Mouse (Mus musculus) layer of hippocampus, postnatal 14 days (tissue): ENCODE measurements around the gene Ncaph. TPM values are rescaled to one million over a fixed set of nuclear protein-coding genes. Genes with fewer than 3 reads are reported as not detected.
"Not testable (repeated sequence)": the region's sequence is repeated elsewhere in the genome, so short reads cannot be mapped to it uniquely, and the experiment has no call there.

Experiments
- DNase-seq, 2 experiments: peaks; one replicate each; pipeline ENCODE4 v3.0.0; 2021 to 2022; ENCODE audit warnings: low spot score in 2 of 2, mixed read lengths in 1 of 2
- total RNA-seq, 2 experiments: library from RNA; stranded (reverse); gene quantifications; 2 replicates each; pipeline ENCODE4 v1.2.3; 2021

The Ncaph gene
- total RNA-seq, 2 experiments from 2014 or later, result 4.5 to 5.6 TPM

DNA sequence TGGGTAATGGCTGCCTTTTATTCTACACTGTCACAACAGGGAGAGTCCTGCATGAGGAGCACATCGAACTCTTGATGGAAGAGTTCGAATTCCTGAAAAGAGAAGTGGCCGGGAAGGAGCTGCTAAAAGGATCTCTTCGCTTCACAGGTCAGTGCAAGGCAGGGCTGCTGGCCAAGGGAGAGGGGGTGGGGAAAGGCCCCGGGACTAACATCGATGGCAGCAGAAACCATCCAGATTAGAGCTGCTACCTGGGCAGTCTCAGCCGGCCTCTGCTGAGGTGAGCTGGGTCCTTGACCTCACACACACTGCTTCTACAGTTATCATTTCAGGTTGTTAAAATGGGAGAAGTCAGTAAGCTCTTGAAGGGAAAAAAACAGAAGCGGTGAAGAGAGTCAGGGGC is 41.8 kb downstream of the Ncaph start:
- no peak for DNase-seq

DNA sequence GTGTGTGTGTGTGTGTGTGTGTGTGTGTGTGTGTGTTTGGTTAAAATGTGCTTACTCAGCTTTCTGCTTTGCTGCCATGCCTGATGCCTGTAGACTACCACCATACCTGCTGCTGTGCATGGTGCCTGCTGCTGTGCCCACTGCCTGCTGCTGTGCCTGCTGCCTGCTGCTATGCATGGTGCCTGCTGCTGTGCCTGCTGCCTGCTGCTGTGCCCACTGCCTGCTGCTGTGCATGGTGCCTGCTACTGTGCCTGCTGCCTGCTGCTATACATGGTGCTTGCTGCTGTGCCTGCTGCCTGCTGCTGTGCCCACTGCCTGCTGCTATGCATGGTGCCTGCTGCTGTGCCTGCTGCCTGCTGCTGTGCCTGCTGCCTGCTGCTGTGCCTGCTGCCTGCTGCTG is 43.6 kb downstream of the Ncaph start:
- not testable (repeated sequence) for DNase-seq

DNA sequence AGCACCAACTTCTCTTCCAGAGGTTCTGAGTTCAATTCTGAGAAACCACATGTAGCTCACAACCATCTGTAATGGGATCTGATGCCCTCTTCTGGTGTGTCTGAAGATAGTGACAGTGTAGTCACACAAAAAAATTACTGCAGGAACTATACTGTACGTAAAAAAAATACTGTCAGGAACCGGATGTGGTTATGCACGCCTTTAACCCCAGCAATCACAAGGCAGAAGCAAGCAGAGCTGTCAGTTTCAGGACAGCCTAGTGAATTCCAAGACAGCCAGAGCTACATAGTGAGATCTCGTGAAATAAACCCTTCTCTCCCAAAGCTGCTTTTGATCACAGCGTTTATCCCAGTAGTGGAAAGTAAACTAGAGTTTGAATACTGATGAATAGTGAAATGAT is 47.5 kb downstream of the Ncaph start:
- DNase-seq, result no peak

DNA sequence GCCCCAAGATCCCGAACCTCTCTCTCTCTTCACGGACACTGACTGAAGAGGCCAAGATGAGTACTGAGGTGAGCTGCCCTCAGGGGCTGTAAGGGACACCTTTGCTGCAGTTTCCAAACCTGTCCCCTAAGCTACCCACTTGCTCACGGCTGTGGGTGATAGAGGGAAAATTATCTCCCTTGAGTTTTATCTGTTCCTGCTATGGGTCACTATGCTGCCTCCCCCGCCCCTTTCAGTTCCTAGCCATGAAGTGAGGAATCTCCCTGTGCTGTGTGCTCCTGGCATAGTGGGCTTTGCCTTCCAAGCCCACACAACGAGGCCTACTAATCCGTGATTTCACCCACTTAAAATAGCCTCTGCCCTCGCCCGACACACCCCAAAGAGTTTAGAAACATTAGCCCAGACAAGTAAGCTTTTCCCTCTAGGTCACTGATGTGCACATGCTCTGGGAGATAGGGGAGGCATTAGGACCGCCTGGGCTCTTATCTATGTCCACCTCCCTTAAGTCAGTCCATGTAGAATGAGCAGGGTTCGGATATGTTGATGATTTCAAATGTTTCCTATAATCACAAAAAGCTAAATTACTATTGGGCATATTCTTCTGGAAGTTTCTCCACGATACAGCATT is 53.0 kb downstream of the Ncaph start:
- no peak for DNase-seq

DNA sequence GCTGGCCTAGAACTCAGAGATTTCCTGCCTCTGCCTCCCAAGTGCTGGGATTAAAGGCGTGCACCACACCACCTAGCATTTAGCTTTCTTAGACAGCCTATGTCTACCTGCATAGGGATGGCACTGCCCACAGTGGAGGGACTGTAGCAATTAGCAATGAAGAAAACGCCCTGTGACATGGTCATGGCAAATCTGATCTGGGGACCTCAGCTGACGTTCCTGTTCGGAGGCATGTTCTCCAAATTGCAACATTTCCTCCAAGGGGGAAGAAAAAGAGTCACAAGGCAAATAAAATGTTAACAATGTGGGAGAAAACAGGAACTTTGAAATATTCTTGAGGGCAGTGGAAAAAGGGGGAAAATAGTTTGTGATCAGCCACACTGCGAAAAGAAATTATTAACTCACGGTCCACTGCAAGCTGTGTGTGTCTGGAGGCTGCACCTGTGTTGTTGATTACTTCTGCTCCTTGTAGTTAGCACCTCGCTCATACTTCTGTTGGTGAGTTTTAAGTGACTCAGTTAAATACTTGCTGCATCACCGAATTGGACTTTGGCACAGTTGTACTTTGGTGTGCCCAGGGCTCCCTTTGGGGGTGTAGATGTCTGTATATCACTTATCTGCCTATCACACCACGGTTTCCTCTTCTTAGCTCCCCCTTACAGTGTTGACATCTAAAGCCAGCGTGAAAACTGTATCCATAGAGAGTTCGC is 53.7 kb downstream of the Ncaph start:
- no peak for DNase-seq

DNA sequence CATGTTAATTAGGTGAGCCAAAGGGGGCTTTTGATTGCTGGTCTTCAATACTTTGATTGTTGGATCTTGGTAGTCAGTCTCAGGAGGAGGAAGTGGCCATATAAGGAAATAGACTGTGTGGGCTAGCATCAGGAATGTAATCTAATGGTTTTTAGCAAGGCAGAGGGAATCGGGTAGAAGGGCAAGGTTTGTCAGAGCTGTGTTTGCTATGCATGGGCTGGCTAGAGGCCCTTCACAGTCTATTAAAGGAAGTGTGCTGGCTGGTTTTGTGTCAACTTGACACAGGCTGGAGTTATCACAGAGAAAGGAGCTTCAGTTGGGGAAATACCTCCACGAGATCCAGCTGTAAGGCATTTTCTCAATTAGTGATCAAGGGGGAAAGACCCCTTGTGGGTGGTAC is 54.7 kb downstream of the Ncaph start:
- not testable (repeated sequence) for DNase-seq

DNA sequence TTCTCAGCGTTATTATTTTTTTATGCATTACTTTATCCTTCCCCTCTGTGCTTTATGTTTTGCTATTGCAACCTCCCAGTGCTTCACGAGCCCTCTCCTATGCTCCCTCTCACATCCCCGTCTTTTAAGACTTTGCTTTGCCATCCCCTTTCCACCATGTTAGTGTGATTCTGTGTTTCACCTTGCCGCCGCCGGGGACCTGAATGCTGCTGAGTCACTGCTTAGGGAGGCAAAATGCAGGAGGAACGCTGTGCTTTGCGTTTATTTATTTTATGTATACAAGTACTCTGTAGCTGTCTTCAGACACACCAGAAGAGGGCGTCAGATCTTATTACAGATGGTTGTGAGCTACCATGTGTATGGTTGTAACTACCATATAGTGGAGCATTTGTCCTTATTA is 56.1 kb downstream of the Ncaph start:
- DNase-seq, result no peak

DNA sequence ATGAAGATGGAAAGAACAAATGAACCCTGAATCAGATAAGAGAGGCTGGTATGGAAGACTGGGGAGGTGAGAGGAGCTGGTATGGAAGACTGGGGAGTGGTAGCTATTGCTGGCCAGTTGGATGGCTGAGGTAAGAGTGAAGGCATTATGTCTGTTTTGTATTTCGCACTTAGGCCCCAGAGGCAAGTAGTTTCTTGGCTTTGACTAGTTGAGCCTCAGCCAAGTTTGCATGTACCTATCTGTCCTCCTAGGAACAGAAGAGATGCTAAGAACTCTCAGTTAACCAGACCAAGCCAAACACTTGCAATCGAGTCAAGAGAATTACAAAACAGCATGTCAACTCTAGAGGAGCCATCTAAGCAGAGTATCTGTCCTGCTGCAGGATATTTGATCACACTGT is 59.6 kb downstream of the Ncaph start:
- DNase-seq, result no peak

DNA sequence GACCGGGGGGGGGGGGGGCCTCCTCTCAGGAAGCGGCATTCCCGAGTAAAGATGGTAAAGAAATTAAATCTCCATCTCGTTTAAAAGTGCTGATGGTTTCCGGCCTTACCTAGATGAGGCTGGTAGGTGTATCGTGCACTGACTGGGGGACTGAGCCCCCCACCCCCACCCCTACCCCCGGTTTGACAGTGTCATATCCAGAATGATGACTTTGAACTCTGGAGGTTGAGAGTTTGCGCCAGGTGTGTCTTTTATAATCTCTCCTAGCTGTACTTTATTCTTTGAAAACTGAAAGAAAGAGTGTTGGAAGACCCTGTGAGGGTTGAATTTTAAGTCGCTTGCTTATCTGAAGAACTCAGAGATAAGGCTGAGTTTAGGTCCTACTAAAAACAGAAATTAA is 62.9 kb downstream of the Ncaph start:
- DNase-seq, result no peak

DNA sequence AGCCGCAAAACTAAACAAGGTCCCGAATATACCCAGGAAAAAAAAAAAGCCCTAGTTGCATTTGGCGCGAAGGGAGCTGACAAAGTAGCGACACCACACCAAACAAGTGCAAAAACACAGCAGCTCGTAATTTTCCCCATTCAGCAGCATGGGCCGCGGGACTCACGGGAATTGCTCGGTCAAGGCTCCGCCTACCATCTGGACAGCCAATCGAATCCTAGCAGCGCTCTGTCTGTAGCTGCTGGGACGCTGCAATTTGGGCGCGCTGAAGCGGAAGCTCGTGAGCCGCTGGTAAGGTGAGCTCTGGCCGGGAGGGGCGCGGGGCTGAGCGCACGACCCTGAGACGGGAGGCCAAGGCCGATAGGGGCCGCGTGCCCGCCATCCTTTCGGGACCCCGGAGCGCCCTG is 63.3 kb downstream of the Ncaph start, which contains the start of gene Blvra:
Gene Blvra, plus strand, starts transcription at position 231 of the 407 bp plus-strand sequence.
- DNase-seq, result peak; percentile 71 to 89

DNA sequence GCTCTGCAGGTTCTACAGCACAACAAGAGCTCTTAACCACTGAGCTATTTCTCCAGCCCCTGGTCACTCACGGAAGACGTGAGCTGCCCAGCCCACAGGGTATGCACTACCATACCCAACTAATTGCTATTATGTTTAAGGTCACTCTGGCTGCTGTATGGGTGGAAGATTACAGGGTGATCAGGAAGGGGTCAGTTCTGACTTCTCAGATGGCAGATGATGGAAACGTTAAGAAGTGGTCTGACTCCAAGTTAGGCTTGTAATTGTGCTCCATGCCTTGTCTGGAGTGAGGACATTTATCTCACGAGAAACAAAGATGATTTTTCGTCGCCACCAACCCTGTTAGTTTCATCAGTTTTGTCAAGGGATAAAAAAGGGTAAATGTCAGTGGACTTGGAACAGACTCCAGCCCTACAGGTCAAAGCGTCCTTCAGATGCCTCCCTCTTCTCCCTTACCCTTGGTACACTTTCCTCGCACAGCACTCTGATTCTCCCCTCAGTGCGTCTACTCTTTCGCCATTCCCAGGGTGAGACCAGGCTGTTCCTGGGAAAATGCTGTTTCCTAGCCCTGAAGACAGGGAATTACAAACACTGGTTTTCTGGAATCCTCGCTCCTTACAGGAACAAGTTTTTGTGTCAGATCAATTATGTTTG is 63.8 kb downstream of the Ncaph start:
- DNase-seq, result no peak

DNA sequence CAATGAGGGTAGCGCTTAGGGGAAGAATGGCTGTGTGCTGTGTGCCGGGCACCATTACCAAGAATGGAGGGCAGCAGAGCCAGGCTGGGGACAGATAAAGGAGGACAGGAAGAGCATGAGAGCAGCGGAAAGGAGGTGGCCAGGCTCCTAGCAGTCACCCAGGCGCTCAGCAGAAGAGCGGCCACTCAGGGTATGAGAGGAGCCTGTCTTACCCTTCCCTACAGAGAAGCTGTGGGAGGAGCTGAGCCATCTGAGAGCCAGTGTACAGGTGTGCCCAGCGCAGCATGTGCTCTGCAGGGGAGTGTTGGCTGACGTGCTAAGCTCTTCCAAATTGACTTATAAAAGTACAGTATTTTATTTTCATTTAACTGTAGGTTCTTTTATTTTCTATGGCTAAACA is 64.9 kb downstream of the Ncaph start:
- DNase-seq, result no peak

DNA sequence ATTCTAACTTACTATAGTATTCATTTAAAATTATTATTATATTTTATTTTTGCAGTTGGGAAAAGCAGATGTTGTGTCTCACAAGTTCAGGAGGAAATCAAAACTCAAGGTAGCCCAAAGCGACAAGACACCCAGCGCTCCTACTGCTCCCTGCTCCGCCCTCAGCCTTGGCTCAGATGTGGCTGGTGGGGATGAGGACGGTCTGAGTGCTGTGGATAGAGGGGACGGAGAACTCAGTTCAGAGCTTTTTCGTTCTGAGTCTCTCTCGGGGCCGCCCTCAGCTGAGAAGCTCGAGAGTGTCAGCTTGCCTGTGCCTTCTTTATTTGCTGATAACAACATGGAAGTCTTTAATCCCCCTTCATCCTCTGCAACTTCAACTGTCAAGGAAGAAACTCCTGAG is 72.3 kb downstream of the Ncaph start:
- no peak for DNase-seq

Other genes starting within 250 kb of the Ncaph start
- 10 to 100 TPM; 31.6 to 32.7 TPM for gene Sppl2a, start 200.7 kb downstream of the Ncaph start, total RNA-seq
- gene Ap4e1, start 125.2 kb downstream of the Ncaph start, total RNA-seq, result 10 to 100 TPM; 12.1 to 14.3 TPM
- 10 to 100 TPM; 16.3 to 19.1 TPM for gene Blvra, start 63.3 kb downstream of the Ncaph start, total RNA-seq
- 1 to 10 TPM; 3.3 to 7.1 TPM for gene Itpripl1, start 9.5 kb upstream of the Ncaph start, total RNA-seq
- under 1 TPM; 0.74 to 0.97 TPM for gene 1810024B03Rik, start 74.3 kb upstream of the Ncaph start, total RNA-seq
- gene Snrnp200, start 74.4 kb upstream of the Ncaph start, total RNA-seq, result 10 to 100 TPM; 77.5 to 79.7 TPM
- gene Ciao1, start 113.9 kb upstream of the Ncaph start, total RNA-seq, result 10 to 100 TPM; 62.2 to 68.6 TPM
- 100 to 1,000 TPM in 1 of 2 experiments, 10 to 100 TPM in 1; 96.3 to 101 TPM for gene Tmem127, start 114.0 kb upstream of the Ncaph start, total RNA-seq
- gene Stard7, start 136.3 kb upstream of the Ncaph start, total RNA-seq, result 100 to 1,000 TPM; 148 to 149 TPM
- gene Dusp2, start 202.2 kb upstream of the Ncaph start, total RNA-seq, result 1 to 10 TPM; 2.0 to 3.9 TPM
- gene Astl, start 204.7 kb upstream of the Ncaph start, total RNA-seq, result not detected
- gene Adra2b, start 229.3 kb upstream of the Ncaph start, total RNA-seq, result under 1 TPM; 0.18 to 0.43 TPM